14 mouse cellular contexts compared by ENCODE assay signal in genomic region chr1:128692313-128692712, GRCm38 (mm10).
DNase-seq lines count a peak whose midpoint lies in the region; ATAC-seq lines count a peak whose summit lies in the region.
"Had no signal": no experiment of that assay in that cellular context is flagged by ENCODE, and none has a peak within 500 bp of the region (broad histone marks: within the 10 kb centered on the region; RNA-seq: fewer than 3 reads in every experiment).

No protein-coding gene starts in this region.

- peak; percentile 78 for ATAC-seq in kidney, embryonic 14.5 days (ENCODE audit: low FRiP score, low TSS enrichment)
- peak; percentile 81 for ATAC-seq in midbrain, embryonic 11.5 days (ENCODE audit: low FRiP score)
- no peak for ATAC-seq in midbrain, embryonic 16.5 days
- ATAC-seq in forebrain, embryonic 16.5 days, result peak; percentile 58; the same call in 1 of the 2 replicates

- no peak overlapping the region for H3K4me3 ChIP-seq in kidney, embryonic 14.5 days (ENCODE audit: low read length)
- H3K4me3 ChIP-seq in midbrain, embryonic 11.5 days (ENCODE audit: low read depth, low read length), result no peak overlapping the region
- H3K4me3 ChIP-seq in midbrain, embryonic 16.5 days (ENCODE audit: low read depth, low read length), result no peak overlapping the region
- no peak overlapping the region for H3K4me3 ChIP-seq in forebrain, embryonic 16.5 days (replicated peaks; ENCODE audit: low read length)
- H3K4me3 ChIP-seq: heart, adult 2 months; limb, embryonic 13.5 days had no signal

- H3K36me3 ChIP-seq in kidney, embryonic 14.5 days (ENCODE audit: control insufficient read depth, insufficient read depth, low read length), result no peaks in the 10 kb centered on the region
- H3K36me3 ChIP-seq in midbrain, embryonic 11.5 days (ENCODE audit: control insufficient read depth, insufficient read depth, low read length), result no peaks in the 10 kb centered on the region
- H3K36me3 ChIP-seq in midbrain, embryonic 16.5 days (ENCODE audit: control insufficient read depth, insufficient read depth, low read length), result no peaks in the 10 kb centered on the region
- no peaks in the 10 kb centered on the region for H3K36me3 ChIP-seq in forebrain, embryonic 16.5 days (ENCODE audit: control insufficient read depth, insufficient read depth)
- H3K36me3 ChIP-seq: limb, embryonic 13.5 days had no signal

- no peak overlapping the region for H3K4me2 ChIP-seq in kidney, embryonic 14.5 days (replicated peaks; ENCODE audit: low read depth, low read length)
- no peak overlapping the region for H3K4me2 ChIP-seq in midbrain, embryonic 11.5 days
- H3K4me2 ChIP-seq in midbrain, embryonic 16.5 days (ENCODE audit: low read length), result no peak overlapping the region
- H3K4me2 ChIP-seq in forebrain, embryonic 16.5 days (ENCODE audit: low read length), result no peak overlapping the region
- H3K4me2 ChIP-seq: limb, embryonic 13.5 days had no signal

- H3K27ac ChIP-seq in kidney, embryonic 14.5 days (ENCODE audit: low read depth, low read length), result no peak overlapping the region
- peak overlapping the region; percentile 55; the same call in 1 of the 2 replicates for H3K27ac ChIP-seq in midbrain, embryonic 11.5 days (ENCODE audit: low read depth, low read length)
- no peak overlapping the region for H3K27ac ChIP-seq in midbrain, embryonic 16.5 days (ENCODE audit: low read length)
- no peak overlapping the region for H3K27ac ChIP-seq in forebrain, embryonic 16.5 days (ENCODE audit: low read length)
- H3K27ac ChIP-seq: heart, adult 2 months; limb, embryonic 13.5 days; macrophage had no signal

- H3K9me3 ChIP-seq in kidney, embryonic 14.5 days (ENCODE audit: control insufficient read depth, low read length), result no peaks in the 10 kb centered on the region
- no peaks in the 10 kb centered on the region for H3K9me3 ChIP-seq in midbrain, embryonic 11.5 days (ENCODE audit: control insufficient read depth, low read length)
- no peaks in the 10 kb centered on the region for H3K9me3 ChIP-seq in midbrain, embryonic 16.5 days (replicated peaks; ENCODE audit: control insufficient read depth, low read length, poor library complexity, severe bottlenecking)
- H3K9me3 ChIP-seq in forebrain, embryonic 16.5 days (ENCODE audit: control insufficient read depth, low read length), result no peaks in the 10 kb centered on the region
- H3K9me3 ChIP-seq: limb, embryonic 13.5 days had no signal

- no peak overlapping the region for H3K9ac ChIP-seq in kidney, embryonic 14.5 days (ENCODE audit: low read depth, low read length)
- no peak overlapping the region for H3K9ac ChIP-seq in midbrain, embryonic 11.5 days (ENCODE audit: low read length)
- no peak overlapping the region for H3K9ac ChIP-seq in midbrain, embryonic 16.5 days (ENCODE audit: low read depth, low read length)
- no peak overlapping the region for H3K9ac ChIP-seq in forebrain, embryonic 16.5 days (replicated peaks; ENCODE audit: low read depth, low read length)
- H3K9ac ChIP-seq: limb, embryonic 13.5 days had no signal

- H3K27me3 ChIP-seq in kidney, embryonic 14.5 days (ENCODE audit: control insufficient read depth, insufficient read depth, low read length), result no peaks in the 10 kb centered on the region
- H3K27me3 ChIP-seq in midbrain, embryonic 11.5 days (ENCODE audit: control insufficient read depth, insufficient read depth, low read length), result no peaks in the 10 kb centered on the region
- H3K27me3 ChIP-seq in midbrain, embryonic 16.5 days (ENCODE audit: control insufficient read depth, insufficient read depth, low read depth, low read length), result no peaks in the 10 kb centered on the region
- H3K27me3 ChIP-seq in forebrain, embryonic 16.5 days (replicated peaks; ENCODE audit: control insufficient read depth, insufficient read depth, low read length), result no peaks in the 10 kb centered on the region
- H3K27me3 ChIP-seq: limb, embryonic 13.5 days had no signal

- H3K4me1 ChIP-seq in kidney, embryonic 14.5 days (ENCODE audit: control insufficient read depth, insufficient read depth, low read length), result peaks cover 13% of the 10 kb centered on the region
- H3K4me1 ChIP-seq in midbrain, embryonic 11.5 days (ENCODE audit: control insufficient read depth, insufficient read depth, low read length), result peaks cover 26% of the 10 kb centered on the region
- peaks cover under 1% of the 10 kb centered on the region for H3K4me1 ChIP-seq in midbrain, embryonic 16.5 days (ENCODE audit: control insufficient read depth, insufficient read depth, low read length)
- H3K4me1 ChIP-seq in forebrain, embryonic 16.5 days (replicated peaks; ENCODE audit: control insufficient read depth, insufficient read depth, low read length), result peaks cover 8% of the 10 kb centered on the region

- 13% methylated on average over 8 of the region's 8 CpGs for WGBS in kidney, embryonic 14.5 days
- 9% methylated on average over 8 of the region's 8 CpGs for WGBS in midbrain, embryonic 11.5 days
- WGBS in midbrain, embryonic 16.5 days, result 5% methylated on average over 8 of the region's 8 CpGs
- WGBS in forebrain, embryonic 16.5 days, result 3% methylated on average over 8 of the region's 8 CpGs

- no peak for DNase-seq in kidney, adult 18-20 months
- peak; percentile 92 for DNase-seq in midbrain, embryonic 11.5 days (ENCODE audit: low spot score, missing footprints)
- peak; percentile 71 for DNase-seq in retina, postnatal 1 day
- DNase-seq in c-Kit-positive CD71-positive TER-119-positive erythroid progenitor cells, embryonic 14.5 days (ENCODE audit: low spot score), result no peak
- DNase-seq in left cerebral cortex, adult 9 months (ENCODE audit: low spot score in 2 of 2), result no peak
- DNase-seq: cerebellum, adult 2 months; heart, adult 2 months; right cerebral cortex, adult 18-20 months; spleen, adult 18-20 months had no signal

Comparison
In these comparisons a context has a peak if more than half of its experiments do, and no peak if none do; other contexts are left out.
1. DNase-seq: peak in midbrain, embryonic 11.5 days (single experiment) and retina, postnatal 1 day (single experiment); none in kidney, adult 18-20 months (single experiment), c-Kit-positive CD71-positive TER-119-positive erythroid progenitor cells, embryonic 14.5 days (single experiment) and left cerebral cortex, adult 9 months (0 of 2).